Mouse (Mus musculus) hindbrain, embryonic 13.5 days (tissue): ENCODE results near the gene Zkscan14. TPM values are rescaled to one million over a fixed set of nuclear protein-coding genes. Genes with fewer than 3 reads are reported as not detected.
"Not testable (repeated sequence)": the region's sequence is repeated elsewhere in the genome, so short reads cannot be mapped to it uniquely, and the experiment has no call there.

ENCODE experiments used
- ATAC-seq: fragments of 200-750 bp; cut with Nextera tagmentation; 2 replicates; pipeline ENCODE4 v1.8.0; 2017; ENCODE audit warnings: moderate TSS enrichment; ENCODE audit not compliant: low FRiP score
- H3K27ac ChIP-seq: fragments of 300-500 bp; sonication (generic); 2 replicates; pipeline ENCODE4 v1.5.1; 2015; ENCODE audit warnings: inconsistent platforms, mild to moderate bottlenecking, moderate library complexity
- H3K27me3 ChIP-seq: fragments of 300-500 bp; sonication (generic); 2 replicates; pipeline ENCODE4 v1.6.1; 2015; ENCODE audit warnings: mild to moderate bottlenecking, inconsistent platforms
- H3K36me3 ChIP-seq: fragments of 300-500 bp; sonication (generic); 2 replicates; pipeline ENCODE4 v1.6.1; 2015; ENCODE audit warnings: mild to moderate bottlenecking, inconsistent platforms
- H3K4me1 ChIP-seq: fragments of 300-500 bp; sonication (generic); replicated peaks from 2 replicates; pipeline ENCODE4 v1.6.1; 2015; ENCODE audit warnings: inconsistent platforms
- H3K4me2 ChIP-seq: fragments of 300-500 bp; sonication (generic); 2 replicates; pipeline ENCODE4 v1.6.1; 2015; ENCODE audit warnings: inconsistent platforms, mild to moderate bottlenecking, moderate library complexity
- H3K4me3 ChIP-seq: fragments of 300-500 bp; sonication (generic); 2 replicates; pipeline ENCODE4 v1.5.1; 2015; ENCODE audit warnings: mild to moderate bottlenecking, inconsistent platforms
- H3K9ac ChIP-seq: fragments of 300-500 bp; sonication (generic); 2 replicates; pipeline ENCODE4 v1.6.1; 2015; ENCODE audit warnings: mild to moderate bottlenecking, inconsistent platforms
- H3K9me3 ChIP-seq: fragments of 300-500 bp; sonication (generic); 2 replicates; pipeline ENCODE4 v1.6.1; 2016; ENCODE audit warnings: inconsistent platforms
- WGBS: fragments of 180-500 bp; shearing (Covaris S2); methylation state at CpG from one replicate; pipeline ENCODE4 v1.1.7; 2015; 5-methylcytosine and 5-hydroxymethylcytosine counted together
- polyA plus RNA-seq: library from polyadenylated mRNA; unstranded; fragments of >200 nt; fragmentation: Nextera tagmentation; extraction: Ambion mirVana; gene quantifications from 2 replicates; pipeline ENCODE4 v1.2.1, GENCODE M21; 2015

The Zkscan14 gene
- polyA plus RNA-seq, 1 experiment from 2014 or later, result 13.6 TPM

- no peak overlapping the region for H3K4me2 ChIP-seq
- H3K27me3 ChIP-seq, result no peaks in the 10 kb centered on the region
- H3K27ac ChIP-seq, result no peak overlapping the region
- no peaks in the 10 kb centered on the region for H3K4me1 ChIP-seq
- no peak overlapping the region for H3K9ac ChIP-seq
- no peaks in the 10 kb centered on the region for H3K9me3 ChIP-seq
- H3K4me3 ChIP-seq, result no peak overlapping the region
- 89% methylated on average over 6 of the region's 6 CpGs for WGBS
- ATAC-seq, result no peak
- H3K36me3 ChIP-seq, result peaks cover 69% of the 10 kb centered on the region
These were observed 16.1 kb upstream of the Zkscan14 start for GRCm38 (mm10) chr5:145217746-145218145.

DNA sequence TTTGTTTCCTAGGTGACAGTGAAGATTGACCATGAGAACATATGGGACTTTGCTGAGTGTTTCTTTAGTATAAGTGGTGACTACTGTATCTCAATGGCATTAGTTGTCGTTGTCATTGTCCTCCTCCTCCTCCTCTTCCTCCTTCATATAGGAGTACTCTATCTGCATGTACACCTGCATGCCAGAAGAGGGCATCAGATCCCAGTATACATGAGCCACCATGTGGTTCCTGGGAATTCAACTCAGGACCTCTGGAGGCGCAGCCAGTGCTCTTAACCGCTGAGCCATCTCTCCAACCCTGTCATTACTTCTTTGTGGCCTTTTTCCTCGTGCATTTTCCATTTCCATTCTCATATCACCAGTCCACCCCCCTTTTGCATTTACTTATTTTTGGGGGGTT lies 13.0 kb upstream of the Zkscan14 start:
- Histone ChIP-seq H3K4me1 (no peaks in the 10 kb centered on the region), H3K9me3 (no peaks in the 10 kb centered on the region), H3K36me3 (peaks cover 68% of the 10 kb centered on the region), H3K27ac (no peak overlapping the region), H3K27me3 (no peaks in the 10 kb centered on the region), H3K9ac (no peak overlapping the region), H3K4me3 (no peak overlapping the region), H3K4me2 (no peak overlapping the region)
- WGBS, result 65% methylated on average over 4 of the region's 4 CpGs
- ATAC-seq, result no peak

GRCm38 (mm10) chr5:145213505-145213904 lies 11.8 kb upstream of the Zkscan14 start:
- H3K4me3 ChIP-seq, result no peak overlapping the region
- H3K27ac ChIP-seq, result no peak overlapping the region
- peaks cover 62% of the 10 kb centered on the region for H3K36me3 ChIP-seq
- no peaks in the 10 kb centered on the region for H3K9me3 ChIP-seq
- ATAC-seq, result no peak
- H3K4me1 ChIP-seq, result no peaks in the 10 kb centered on the region
- H3K9ac ChIP-seq, result no peak overlapping the region
- 97% methylated on average over 3 of the region's 3 CpGs for WGBS
- H3K27me3 ChIP-seq, result no peaks in the 10 kb centered on the region
- H3K4me2 ChIP-seq, result no peak overlapping the region

- H3K4me2 ChIP-seq, result no peak overlapping the region
- H3K36me3 ChIP-seq, result peaks cover 63% of the 10 kb centered on the region
- H3K27me3 ChIP-seq, result no peaks in the 10 kb centered on the region
- no peaks in the 10 kb centered on the region for H3K4me1 ChIP-seq
- WGBS, result 92% methylated on average over 4 of the region's 4 CpGs
- H3K9me3 ChIP-seq, result no peaks in the 10 kb centered on the region
- no peak for ATAC-seq
- H3K9ac ChIP-seq, result no peak overlapping the region
- no peak overlapping the region for H3K4me3 ChIP-seq
- no peak overlapping the region for H3K27ac ChIP-seq
These were observed 10.5 kb upstream of the Zkscan14 start for GRCm38 (mm10) chr5:145212216-145212615.

DNA sequence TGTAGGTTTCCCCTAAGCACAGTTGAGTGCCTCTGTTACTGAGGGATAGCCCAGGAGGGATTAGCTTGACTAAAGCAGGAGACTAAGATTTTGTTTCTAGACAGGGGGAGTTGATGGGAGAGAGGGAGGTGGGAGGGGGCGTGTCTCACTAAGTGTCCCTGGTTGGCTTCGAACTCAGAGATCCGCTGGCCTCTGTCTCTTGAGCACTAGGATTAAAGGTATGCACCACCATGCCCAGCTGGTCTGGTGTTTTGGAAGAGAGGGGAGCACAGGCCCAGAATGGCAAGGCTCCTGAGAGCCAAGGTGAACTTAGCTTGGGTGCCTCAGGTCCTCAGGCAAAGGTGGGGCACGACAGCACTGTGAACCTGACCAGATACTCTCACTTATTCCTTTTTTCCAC lies 9.7 kb upstream of the Zkscan14 start:
- no peak overlapping the region for H3K4me3 ChIP-seq
- ATAC-seq, result no peak
- H3K9ac ChIP-seq, result no peak overlapping the region
- no peak overlapping the region for H3K4me2 ChIP-seq
- H3K27me3 ChIP-seq, result no peaks in the 10 kb centered on the region
- H3K27ac ChIP-seq, result no peak overlapping the region
- H3K4me1 ChIP-seq, result 0 out of 2 replicates have a peak, but pooled peaks cover 4% of the 10 kb centered on the region
- peaks cover 67% of the 10 kb centered on the region for H3K36me3 ChIP-seq
- 97% methylated on average over 4 of the region's 4 CpGs for WGBS
- no peaks in the 10 kb centered on the region for H3K9me3 ChIP-seq

- not testable (repeated sequence) for H3K4me2 ChIP-seq, H3K27ac ChIP-seq, H3K4me3 ChIP-seq, H3K27me3 ChIP-seq, H3K9me3 ChIP-seq, H3K9ac ChIP-seq, ATAC-seq
- peaks cover 47% of the 10 kb centered on the region for H3K36me3 ChIP-seq
- H3K4me1 ChIP-seq, result peaks cover 17% of the 10 kb centered on the region
- 48% methylated on average over 11 of the region's 11 CpGs for WGBS
These were observed 6.7 kb upstream of the Zkscan14 start for GRCm38 (mm10) chr5:145208391-145208790.

- no peak for ATAC-seq
- H3K36me3 ChIP-seq, result peaks cover 44% of the 10 kb centered on the region
- H3K4me1 ChIP-seq, result peaks cover 17% of the 10 kb centered on the region
- H3K9me3 ChIP-seq, result no peaks in the 10 kb centered on the region
- H3K27ac ChIP-seq, result no peak overlapping the region
- no peaks in the 10 kb centered on the region for H3K27me3 ChIP-seq
- no peak overlapping the region for H3K9ac ChIP-seq
- H3K4me2 ChIP-seq, result no peak overlapping the region
- WGBS, result 87% methylated on average over 6 of the region's 6 CpGs
- no peak overlapping the region for H3K4me3 ChIP-seq
These were observed 6.3 kb upstream of the Zkscan14 start for GRCm38 (mm10) chr5:145207954-145208353.

GRCm38 (mm10) chr5:145207385-145207784 lies 5.7 kb upstream of the Zkscan14 start:
- Histone ChIP-seq H3K27ac (no peak overlapping the region), H3K4me3 (no peak overlapping the region), H3K36me3 (peaks cover 38% of the 10 kb centered on the region), H3K4me2 (no peak overlapping the region), H3K9ac (no peak overlapping the region), H3K4me1 (peaks cover 17% of the 10 kb centered on the region), H3K9me3 (no peaks in the 10 kb centered on the region), H3K27me3 (no peaks in the 10 kb centered on the region)
- ATAC-seq, result no peak
- WGBS, result 97% methylated on average over 6 of the region's 6 CpGs

- WGBS, result 22% methylated on average over 9 of the region's 9 CpGs
- H3K27ac ChIP-seq, result no peak overlapping the region
- ATAC-seq, result no peak
- H3K4me1 ChIP-seq, result peaks cover 30% of the 10 kb centered on the region
- peak overlapping the region; percentile 57 for H3K4me3 ChIP-seq
- peak overlapping the region; percentile 57 for H3K4me2 ChIP-seq
- peak overlapping the region; percentile 55 for H3K9ac ChIP-seq
- H3K27me3 ChIP-seq, result no peaks in the 10 kb centered on the region
- H3K9me3 ChIP-seq, result no peaks in the 10 kb centered on the region
- H3K36me3 ChIP-seq, result peaks cover 20% of the 10 kb centered on the region
These were observed 3.4 kb upstream of the Zkscan14 start for GRCm38 (mm10) chr5:145205041-145205440.

GRCm38 (mm10) chr5:145203936-145204691 lies 2.4 kb upstream of the Zkscan14 start, which contains the start of gene Zkscan5:
Zkscan5 (plus strand) TSS chr5:145204562.
- Histone ChIP-seq H3K4me2 (peak within 1 kb of the TSS; percentile 57), H3K9ac (peak within 1 kb of the TSS; percentile 69), H3K4me3 (peak within 1 kb of the TSS; percentile 57), H3K27me3 (no peaks in the 10 kb centered on the region), H3K4me1 (peaks cover 36% of the 10 kb centered on the region), H3K36me3 (peaks cover 19% of the 10 kb centered on the region), H3K27ac (peak within 1 kb of the TSS; percentile 91), H3K9me3 (no peaks in the 10 kb centered on the region)
- WGBS, result under 1% methylated on average over 22 of the region's 22 CpGs
- peak; percentile 95 for ATAC-seq

GRCm38 (mm10) chr5:145202446-145202845 lies 778 bp upstream of the Zkscan14 start:
- Histone ChIP-seq H3K36me3 (peaks cover 22% of the 10 kb centered on the region), H3K4me1 (peaks cover 36% of the 10 kb centered on the region), H3K9me3 (no peaks in the 10 kb centered on the region), H3K9ac (no peak overlapping the region), H3K27me3 (no peaks in the 10 kb centered on the region), H3K4me3 (no peak overlapping the region), H3K4me2 (no peak overlapping the region), H3K27ac (no peak overlapping the region)
- ATAC-seq, result no peak
- 58% methylated on average over 3 of the region's 3 CpGs for WGBS

- Histone ChIP-seq H3K36me3 (peaks cover 32% of the 10 kb centered on the region), H3K4me1 (peaks cover 24% of the 10 kb centered on the region), H3K27me3 (no peaks in the 10 kb centered on the region), H3K4me2 (peak overlapping the region; percentile 100), H3K27ac (no peak overlapping the region), H3K9ac (no peak overlapping the region), H3K4me3 (peak overlapping the region; percentile 82), H3K9me3 (no peaks in the 10 kb centered on the region)
- WGBS, result 79% methylated on average over 7 of the region's 7 CpGs
- ATAC-seq, result no peak
These were observed 1.3 kb downstream of the Zkscan14 start for GRCm38 (mm10) chr5:145200387-145200786.

DNA sequence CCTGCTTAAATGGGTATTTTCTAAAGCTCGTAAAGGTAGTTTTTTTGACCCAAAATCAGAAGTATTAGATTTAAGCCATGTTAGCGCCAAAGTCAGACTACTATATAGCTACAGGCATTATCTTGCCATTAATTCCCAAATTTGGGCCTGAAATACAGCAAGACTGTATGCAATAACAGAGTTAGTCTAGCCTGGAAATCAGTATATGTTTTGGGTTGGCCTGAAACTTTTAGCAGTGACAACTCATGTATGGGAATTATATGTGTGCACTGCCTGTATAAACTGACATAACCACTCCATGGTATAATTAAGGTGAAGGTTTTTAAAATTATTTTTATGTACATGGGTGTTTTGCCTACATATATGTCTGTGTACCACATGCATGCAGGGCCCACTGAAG lies 9.7 kb downstream of the Zkscan14 start, which contains the start of gene Atp5j2:
Atp5j2 (minus strand) TSS at position 101 of the 400 bp plus-strand sequence.
- no peak for ATAC-seq
- Histone ChIP-seq H3K9me3 (no peaks in the 10 kb centered on the region), H3K9ac (peak within 1 kb of the TSS; percentile 96), H3K4me3 (peak within 1 kb of the TSS; percentile 90), H3K4me1 (peaks cover 23% of the 10 kb centered on the region), H3K27ac (peak within 1 kb of the TSS; percentile 90), H3K27me3 (no peaks in the 10 kb centered on the region), H3K4me2 (peak within 1 kb of the TSS; percentile 87), H3K36me3 (peaks cover 46% of the 10 kb centered on the region)
- WGBS, result 88% methylated on average over 2 of the region's 2 CpGs
